Mouse (Mus musculus) kidney, postnatal 0 days (tissue): ENCODE measurements around the gene Setd1a. TPM values are rescaled to one million over a fixed set of nuclear protein-coding genes. Genes with fewer than 3 reads are reported as not detected.

ENCODE experiments used
- ATAC-seq: fragments of 200-750 bp; cut with Nextera tagmentation; replicated peaks from 2 replicates; pipeline ENCODE4 v1.8.0; 2017; ENCODE audit warnings: low read depth, moderate number of reproducible peaks, moderate TSS enrichment, moderate library complexity; ENCODE audit not compliant: low FRiP score
- DNase-seq: peaks from one replicate; pipeline ENCODE4 v3.0.0-alpha.2; 2016; ENCODE audit warnings: low spot score
- H3K27ac ChIP-seq: fragments of 300-500 bp; sonication (generic); 2 replicates; pipeline ENCODE4 v1.5.1; 2014; ENCODE audit warnings: mild to moderate bottlenecking
- H3K27me3 ChIP-seq: fragments of 300-500 bp; sonication (generic); 2 replicates; pipeline ENCODE4 v1.6.1; 2014; ENCODE audit warnings: low read length, mixed read lengths; ENCODE audit not compliant: insufficient read depth
- H3K36me3 ChIP-seq: fragments of 300-500 bp; sonication (generic); 2 replicates; pipeline ENCODE4 v1.6.1; 2014; ENCODE audit warnings: low read length, mixed read lengths; ENCODE audit not compliant: insufficient read depth
- H3K4me1 ChIP-seq: fragments of 300-500 bp; sonication (generic); replicated peaks from 2 replicates; pipeline ENCODE4 v1.6.1; 2014; ENCODE audit warnings: antibody characterized with exemption, low read length, mixed read lengths; ENCODE audit not compliant: insufficient read depth
- H3K4me2 ChIP-seq: fragments of 300-500 bp; sonication (generic); 2 replicates; pipeline ENCODE4 v1.6.1; 2014; ENCODE audit warnings: mild to moderate bottlenecking, low read length, moderate library complexity, mixed read lengths
- H3K4me3 ChIP-seq: fragments of 300-500 bp; sonication (generic); replicated peaks from 2 replicates; pipeline ENCODE4 v1.5.1; 2014; ENCODE audit warnings: low read depth, low read length
- H3K9ac ChIP-seq: fragments of 300-500 bp; sonication (generic); 2 replicates; pipeline ENCODE4 v1.6.1; 2014; ENCODE audit warnings: low read depth, low read length
- H3K9me3 ChIP-seq: fragments of 300-500 bp; sonication (generic); replicated peaks from 2 replicates; pipeline ENCODE4 v1.6.1; 2016; ENCODE audit warnings: low read length, inconsistent platforms, mixed read lengths
- CTCF ChIP-seq: IDR thresholded peaks from 2 replicates; pipeline ENCODE4 v1.5.1; 2016; ENCODE audit warnings: antibody characterized with exemption, low read depth, mild to moderate bottlenecking, moderate library complexity
- WGBS: fragments of 180-500 bp; shearing (Covaris S2); extraction: QIAGEN DNeasy Blood & Tissue Kit; methylation state at CpG from one replicate; pipeline ENCODE4 v1.1.7; 2014; 5-methylcytosine and 5-hydroxymethylcytosine counted together
- polyA plus RNA-seq: library from polyadenylated mRNA; unstranded; fragments of >200 nt; fragmentation: Nextera tagmentation; extraction: Ambion mirVana; gene quantifications from 2 replicates; pipeline ENCODE4 v1.2.1, GENCODE M21; 2015

Gene Setd1a
- polyA plus RNA-seq, 1 experiment from 2014 or later = 17.9 TPM

- Histone ChIP-seq H3K27ac (peak overlapping the region; percentile 84), H3K4me2 (peak overlapping the region; percentile 95), H3K4me3 (peak overlapping the region; percentile 82), H3K9me3 (no peaks in the 10 kb centered on the region), H3K9ac (peak overlapping the region; percentile 74), H3K27me3 (no peaks in the 10 kb centered on the region), H3K36me3 (0 out of 2 replicates have a peak, but pooled peaks cover 13% of the 10 kb centered on the region), H3K4me1 (no peaks in the 10 kb centered on the region)
- 3% methylated on average over 15 of the region's 15 CpGs for WGBS
- no peak for TF ChIP-seq CTCF
- ATAC-seq = peak; percentile 44
- peak; percentile 37 for DNase-seq
Observed at GRCm38 (mm10) chr7:127840886-127841285, 64.4 kb downstream of the Setd1a start.

GRCm38 (mm10) chr7:127841340-127842000 lies 65.0 kb downstream of the Setd1a start:
- H3K36me3 ChIP-seq = peaks cover 18% of the 10 kb centered on the region; the same call in 1 of the 2 replicates
- DNase-seq (peak; percentile 97), ATAC-seq (peak; percentile 92)
- peak overlapping the region; percentile 84 for H3K27ac ChIP-seq
- H3K27me3 ChIP-seq = no peaks in the 10 kb centered on the region
- under 1% methylated on average over 44 of the region's 46 CpGs for WGBS
- H3K4me3 ChIP-seq = peak overlapping the region; percentile 82
- H3K4me2 ChIP-seq = peak overlapping the region; percentile 95
- H3K9ac ChIP-seq = peak overlapping the region; percentile 74
- no peaks in the 10 kb centered on the region for H3K4me1 ChIP-seq
- TF ChIP-seq CTCF = no peak
- H3K9me3 ChIP-seq = no peaks in the 10 kb centered on the region

GRCm38 (mm10) chr7:127842001-127842718 lies 65.7 kb downstream of the Setd1a start:
- no peaks in the 10 kb centered on the region for H3K9me3 ChIP-seq
- no peaks in the 10 kb centered on the region for H3K27me3 ChIP-seq
- H3K9ac ChIP-seq = peak overlapping the region; percentile 74
- WGBS = under 1% methylated on average over 40 of the region's 40 CpGs
- ATAC-seq (peak; percentile 54; the same call in 1 of the 2 replicates), DNase-seq (peak; percentile 91)
- peak overlapping the region; percentile 84 for H3K27ac ChIP-seq
- H3K36me3 ChIP-seq = peaks cover 23% of the 10 kb centered on the region; the same call in 1 of the 2 replicates
- TF ChIP-seq CTCF = no peak
- H3K4me2 ChIP-seq = peak overlapping the region; percentile 95
- peak overlapping the region; percentile 82 for H3K4me3 ChIP-seq
- H3K4me1 ChIP-seq = no peaks in the 10 kb centered on the region

Other genes starting within 250 kb of the Setd1a start
- gene Tmem265, start 215.3 kb upstream of the Setd1a start, polyA plus RNA-seq = 4.9 and 6.8 TPM in 2 replicates
- gene Phkg2, start 203.3 kb upstream of the Setd1a start, polyA plus RNA-seq = 28.8 and 32.2 TPM in 2 replicates
- gene Ccdc189, start 188.1 kb upstream of the Setd1a start, polyA plus RNA-seq = 16.5 and 17.1 TPM in 2 replicates
- 32.4 and 35.3 TPM in 2 replicates for gene Rnf40, start 187.9 kb upstream of the Setd1a start, polyA plus RNA-seq
- gene Zfp629, start 160.9 kb upstream of the Setd1a start, polyA plus RNA-seq = 12.5 and 12.9 TPM in 2 replicates
- 56.1 and 70.9 TPM in 2 replicates for gene Bcl7c, start 67.7 kb upstream of the Setd1a start, polyA plus RNA-seq
- gene Ctf1, start 63.9 kb upstream of the Setd1a start, polyA plus RNA-seq = 14.5 and 15.9 TPM in 2 replicates
- 0.08 TPM in 1 of 2 replicates, not detected in the other for gene Ctf2, start 44.5 kb upstream of the Setd1a start, polyA plus RNA-seq
- 2.8 and 3.5 TPM in 2 replicates for gene Fbxl19, start 32.1 kb upstream of the Setd1a start, polyA plus RNA-seq
- gene Orai3, start 6.9 kb upstream of the Setd1a start, polyA plus RNA-seq = 27.2 and 30.1 TPM in 2 replicates
- gene Gm49388, start 8.9 kb downstream of the Setd1a start, polyA plus RNA-seq = not detected in 2 replicates
- gene Hsd3b7, start 23.9 kb downstream of the Setd1a start, polyA plus RNA-seq = 28.3 and 28.8 TPM in 2 replicates
- 39.1 and 42.6 TPM in 2 replicates for gene Stx4a, start 47.6 kb downstream of the Setd1a start, polyA plus RNA-seq
- gene Stx1b, start 47.9 kb downstream of the Setd1a start, polyA plus RNA-seq = 1.1 and 1.6 TPM in 2 replicates
- 7.4 and 7.5 TPM in 2 replicates for gene Zfp646, start 99.6 kb downstream of the Setd1a start, polyA plus RNA-seq
- gene Zfp668, start 100.2 kb downstream of the Setd1a start, polyA plus RNA-seq = 12.5 and 13.3 TPM in 2 replicates
- gene Prss53, start 114.3 kb downstream of the Setd1a start, polyA plus RNA-seq = 8.8 and 9.3 TPM in 2 replicates
- gene Gm21974, start 118.8 kb downstream of the Setd1a start, polyA plus RNA-seq = not detected in 2 replicates
- gene Vkorc1, start 118.9 kb downstream of the Setd1a start, polyA plus RNA-seq = 162 and 165 TPM in 2 replicates
- 120 and 125 TPM in 2 replicates for gene Bckdk, start 127.4 kb downstream of the Setd1a start, polyA plus RNA-seq
- 30.9 and 32.2 TPM in 2 replicates for gene Kat8, start 135.8 kb downstream of the Setd1a start, polyA plus RNA-seq
- 125 and 139 TPM in 2 replicates for gene Prss8, start 153.4 kb downstream of the Setd1a start, polyA plus RNA-seq
- 11.7 and 13.0 TPM in 2 replicates for gene Prss36, start 170.1 kb downstream of the Setd1a start, polyA plus RNA-seq
- gene Fus, start 190.8 kb downstream of the Setd1a start, polyA plus RNA-seq = 262 and 271 TPM in 2 replicates
- 77.5 and 85.2 TPM in 2 replicates for gene Pycard, start 217.2 kb downstream of the Setd1a start, polyA plus RNA-seq
- gene Trim72, start 227.3 kb downstream of the Setd1a start, polyA plus RNA-seq = 0.11 TPM in 1 of 2 replicates, not detected in the other